19 mouse cellular contexts compared by ENCODE assay signal in genomic region chr4:32767471-32767870, GRCm38 (mm10).
"Had no signal": no experiment of that assay in that cellular context is flagged by ENCODE, and none has a peak within 500 bp of the region (broad histone marks: within the 10 kb centered on the region; RNA-seq: fewer than 3 reads in every experiment).

No protein-coding gene starts in this region.

- H3K9me3 ChIP-seq: intestine, embryonic 15.5 days; limb, embryonic 15.5 days; midbrain, embryonic 12.5 days; midbrain, embryonic 15.5 days; neural tube, embryonic 12.5 days; neural tube, embryonic 15.5 days had no signal

- H3K4me2 ChIP-seq: intestine, embryonic 15.5 days; limb, embryonic 12.5 days; limb, embryonic 15.5 days; liver, embryonic 11.5 days; lung, embryonic 14.5 days; midbrain, embryonic 12.5 days; midbrain, embryonic 15.5 days; neural tube, embryonic 12.5 days; neural tube, embryonic 15.5 days had no signal

- H3K27me3 ChIP-seq: intestine, embryonic 15.5 days; limb, embryonic 12.5 days; limb, embryonic 15.5 days; midbrain, embryonic 12.5 days; midbrain, embryonic 15.5 days; neural tube, embryonic 12.5 days; neural tube, embryonic 15.5 days had no signal

- H3K4me1 ChIP-seq: intestine, embryonic 15.5 days; limb, embryonic 12.5 days; limb, embryonic 15.5 days; midbrain, embryonic 12.5 days; midbrain, embryonic 15.5 days; neural tube, embryonic 12.5 days; neural tube, embryonic 15.5 days had no signal

- H3K9ac ChIP-seq: intestine, embryonic 15.5 days; limb, embryonic 12.5 days; limb, embryonic 15.5 days; liver, embryonic 14.5 days; liver, postnatal 0 days; lung, embryonic 14.5 days; midbrain, embryonic 12.5 days; midbrain, embryonic 15.5 days; neural tube, embryonic 12.5 days; neural tube, embryonic 15.5 days had no signal

- H3K4me3 ChIP-seq: intestine, embryonic 15.5 days; limb, embryonic 12.5 days; limb, embryonic 15.5 days; midbrain, embryonic 12.5 days; midbrain, embryonic 15.5 days; neural tube, embryonic 12.5 days; neural tube, embryonic 15.5 days had no signal

- DNase-seq: left cerebral cortex, postnatal 4 days; lung, embryonic 14.5 days; right cerebral cortex, adult 18-20 months; right cerebral cortex, postnatal 14 days; right cerebral cortex, postnatal 4 days had no signal

- ATAC-seq: intestine, embryonic 15.5 days; lung, postnatal 0 days; midbrain, embryonic 15.5 days had no signal

- H3K27ac ChIP-seq: intestine, embryonic 15.5 days; kidney, postnatal 0 days; limb, embryonic 12.5 days; limb, embryonic 15.5 days; liver, embryonic 14.5 days; macrophage; midbrain, embryonic 12.5 days; midbrain, embryonic 15.5 days; neural tube, embryonic 12.5 days; neural tube, embryonic 15.5 days; stomach, postnatal 0 days had no signal
